Mouse (Mus musculus): ENCODE data around the gene Atp8b2.

DNA sequence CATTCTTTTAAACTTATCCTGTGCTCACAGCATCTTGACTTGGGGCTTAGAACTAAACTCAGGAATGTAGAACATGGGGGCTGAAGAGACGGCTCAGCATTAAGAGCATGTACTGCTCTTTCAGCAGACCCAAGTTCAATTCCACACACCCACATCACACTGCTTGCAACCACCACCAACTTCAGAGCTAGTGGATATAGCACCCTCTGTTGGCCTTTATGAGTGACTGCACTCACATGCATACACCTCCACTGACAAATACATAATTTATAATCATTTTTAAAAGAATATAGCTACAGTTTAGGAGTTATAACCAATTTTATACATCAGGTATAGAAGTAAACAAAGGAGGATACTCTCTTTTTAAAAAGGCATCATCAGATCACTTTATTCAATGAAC is 36.9 kb downstream of the Atp8b2 start:
- TF ChIP-seq CHD2 (IDR thresholded peaks at IDR 0.05; ENCODE audit: low read depth, low read length) (no peak), ZNF384 (IDR thresholded peaks at IDR 0.05; ENCODE audit: low read depth, low read length) (no peak), MAFK (IDR thresholded peaks at IDR 0.05; ENCODE audit: insufficient read depth, low read depth, low read length) (no peak), HCFC1 (IDR thresholded peaks at IDR 0.05; ENCODE audit: borderline replicate concordance, insufficient read depth, low read length) (no peak), ZC3H11A (IDR thresholded peaks at IDR 0.05; ENCODE audit: borderline replicate concordance, low read depth, low read length) (no peak)

Measured in ES-E14 (cell line).